Mouse (Mus musculus): ENCODE measurements around the gene Dbp. TPM values are rescaled to one million over a fixed set of nuclear protein-coding genes. Genes with fewer than 3 reads are reported as not detected.

The Dbp gene
- total RNA-seq, 2 experiments from 2014 or later, result 64.8 to 96.6 TPM

DNA sequence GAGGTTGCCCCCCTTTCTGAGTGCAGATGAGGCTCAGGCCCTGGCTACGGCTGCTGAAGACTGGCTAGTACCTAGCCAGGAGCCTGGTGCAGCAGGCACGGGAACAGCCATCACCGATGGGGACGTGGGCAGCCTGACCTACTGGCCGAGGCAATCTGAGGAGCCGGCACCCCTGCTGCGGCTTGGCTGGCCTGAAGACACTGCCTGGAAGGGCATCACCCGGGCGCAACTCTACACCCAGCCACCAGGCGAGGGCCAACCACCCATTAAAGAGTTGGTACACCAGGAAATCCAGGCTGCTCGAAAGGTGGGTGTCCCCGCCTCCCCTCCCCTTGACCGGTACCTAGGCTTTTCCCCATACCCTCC is 17.4 kb downstream of the Dbp start:
- no peak for DNase-seq (ENCODE audit: low spot score in 2 of 2)

DNA sequence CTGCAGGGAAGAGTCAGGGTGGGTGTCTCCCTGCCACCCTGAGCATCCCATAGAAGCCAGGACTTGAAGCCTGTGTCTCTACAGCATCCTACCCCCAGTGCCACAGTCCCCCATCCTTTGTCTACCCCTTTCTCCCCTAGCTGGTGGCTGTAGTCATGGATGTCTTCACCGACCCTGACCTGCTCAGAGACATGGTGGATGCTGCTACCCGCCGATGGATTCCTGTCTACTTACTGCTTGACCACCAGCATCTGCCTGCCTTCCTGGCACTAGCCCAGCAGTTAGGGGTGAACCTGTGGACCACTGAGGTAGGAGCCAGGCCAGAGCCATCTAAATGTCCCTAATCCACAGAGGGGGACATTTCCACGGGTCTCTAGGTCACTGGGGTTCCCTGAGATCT is 18.4 kb downstream of the Dbp start:
- DNase-seq (ENCODE audit: low spot score in 2 of 2), result no peak

GRCm38 (mm10) chr7:45723781-45724180 is 18.9 kb downstream of the Dbp start:
- DNase-seq (ENCODE audit: low spot score in 2 of 2), result no peak

DNA sequence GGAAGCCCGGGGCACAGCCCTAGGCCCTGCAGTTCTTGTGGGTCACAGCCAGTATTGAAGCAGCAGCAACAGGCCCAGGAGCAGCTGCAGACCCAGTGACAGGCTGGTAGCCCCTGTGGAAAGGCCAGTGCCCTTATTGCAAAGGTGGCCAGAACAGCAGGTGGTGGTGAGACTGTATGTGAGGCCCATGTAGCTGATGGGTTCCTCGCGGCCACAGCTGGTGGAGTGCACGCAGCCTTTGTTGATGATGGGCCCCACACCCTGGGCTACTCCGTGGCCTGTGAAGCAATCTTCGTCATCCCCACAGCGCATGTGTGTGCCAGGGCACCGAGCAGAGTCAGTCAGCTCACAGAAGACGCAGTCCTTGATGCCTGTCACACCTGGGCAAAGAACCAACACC is 20.3 kb downstream of the Dbp start:
- DNase-seq (ENCODE audit: low spot score in 2 of 2), result no peak

DNA sequence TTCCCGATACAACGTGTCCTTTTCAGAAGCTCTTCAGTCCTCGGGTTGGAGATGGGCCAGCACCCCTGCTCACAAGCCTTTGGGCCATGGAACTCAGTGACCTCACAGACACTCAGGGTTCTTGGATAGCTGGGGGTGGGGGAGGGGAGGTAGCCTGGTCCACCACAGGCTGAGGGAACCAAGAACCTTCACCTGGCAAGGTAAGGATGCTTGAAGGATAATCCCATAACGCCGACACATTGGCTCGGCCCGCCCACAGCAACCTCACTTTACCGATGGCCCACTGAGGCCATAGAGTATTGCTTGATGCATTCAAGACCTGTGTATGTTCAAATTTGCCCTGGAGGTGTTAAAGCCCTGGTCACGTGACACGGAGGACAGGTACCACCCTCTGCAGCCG is 20.8 kb downstream of the Dbp start, which contains the start of gene Spaca4:
TSS of gene Spaca4 (minus strand) at position 101 of the 400 bp plus-strand sequence.
- DNase-seq (ENCODE audit: low spot score in 2 of 2), result no peak

DNA sequence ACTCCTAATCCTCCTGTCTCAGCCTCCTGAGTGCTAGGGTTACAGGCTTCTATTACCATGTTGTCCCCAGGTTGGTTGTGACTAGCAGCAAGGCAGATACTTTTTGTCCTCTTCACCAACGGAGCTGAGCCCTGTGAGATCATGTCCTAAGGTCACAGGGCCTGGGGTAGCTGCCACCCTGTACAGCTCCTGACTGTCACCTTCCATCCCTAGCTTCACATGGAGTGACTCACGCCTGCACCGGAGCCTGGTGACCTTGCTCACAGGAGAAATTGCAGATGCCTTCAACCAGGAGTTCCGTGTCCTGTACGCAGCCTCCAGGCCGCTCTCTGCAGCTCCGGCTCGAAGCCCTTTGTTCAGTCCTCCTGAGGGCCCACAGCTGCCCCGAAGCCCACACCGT is 21.5 kb downstream of the Dbp start:
- no peak for DNase-seq (ENCODE audit: low spot score in 2 of 2)

DNA sequence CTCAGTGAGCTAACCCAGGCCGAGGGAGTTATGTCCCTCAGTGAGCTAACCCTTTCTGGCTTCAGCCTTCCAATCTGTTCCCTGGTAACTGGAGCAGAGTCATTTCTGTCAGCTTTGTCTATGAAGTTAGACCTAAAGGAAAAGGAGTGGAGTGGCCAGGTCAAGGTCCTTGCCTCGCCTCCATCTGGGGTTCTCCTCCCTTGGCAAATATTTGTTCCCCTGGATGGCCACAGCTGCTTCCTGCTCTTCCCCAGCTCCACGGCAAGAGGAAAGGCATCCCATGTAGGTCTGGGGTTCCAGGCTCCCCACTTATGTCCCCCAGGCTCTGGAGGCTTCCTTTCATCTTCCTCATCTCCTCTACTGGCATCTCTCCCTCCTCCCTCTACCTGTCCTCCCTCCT is 22.7 kb downstream of the Dbp start:
- DNase-seq (ENCODE audit: low spot score in 2 of 2), result no peak

- DNase-seq (ENCODE audit: low spot score in 2 of 2), result no peak
Observed at GRCm38 (mm10) chr7:45730727-45731431, 26.0 kb downstream of the Dbp start.

DNA sequence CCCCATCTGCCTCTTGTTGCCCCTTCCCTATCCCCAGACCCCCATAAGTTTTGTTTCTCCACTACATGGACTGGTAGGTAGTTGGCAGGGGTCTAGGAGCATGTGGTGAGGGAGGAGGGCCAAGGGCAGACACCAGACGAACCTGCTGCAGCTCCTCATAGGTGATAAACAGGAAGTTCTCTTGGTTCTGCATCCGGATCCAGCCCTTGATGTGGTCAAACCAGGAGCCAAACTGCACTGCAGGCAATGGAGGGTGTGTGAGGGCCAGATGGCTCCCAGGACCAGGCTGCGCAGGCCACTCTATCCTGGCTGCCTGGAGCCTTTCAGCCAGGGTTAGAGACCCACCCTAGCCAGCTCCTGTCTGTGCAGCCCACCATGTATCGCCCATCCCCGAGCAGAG is 28.6 kb downstream of the Dbp start:
- DNase-seq (ENCODE audit: low spot score in 2 of 2), result no peak

DNA sequence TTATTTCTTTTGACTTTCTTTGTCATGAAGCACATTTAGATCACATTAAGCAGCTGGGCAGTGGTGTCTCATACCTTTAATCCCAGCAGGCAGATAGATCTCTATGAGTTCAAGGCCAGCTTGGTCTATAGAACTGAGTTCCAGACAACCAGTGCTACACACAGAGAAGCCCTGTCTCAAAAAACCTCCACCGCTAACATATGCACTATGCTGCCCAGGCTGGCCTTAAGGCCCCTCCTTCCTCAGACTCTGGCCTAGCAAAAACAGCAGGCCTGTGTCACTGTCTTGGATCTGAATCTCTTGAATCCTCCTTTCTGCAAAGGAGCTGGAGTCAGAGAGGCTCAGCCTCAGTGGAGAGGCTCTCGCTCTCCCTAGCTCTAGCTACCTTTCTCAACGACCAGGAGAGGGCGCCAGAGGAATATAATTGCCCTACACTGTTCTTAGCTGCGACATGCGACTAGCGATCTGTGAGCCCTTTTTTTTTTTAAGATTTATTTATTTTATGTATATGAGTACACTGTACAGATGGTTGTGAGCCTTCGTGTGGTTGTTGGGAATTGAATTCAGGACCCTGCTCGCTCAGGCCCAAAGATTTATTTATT is 34.4 kb downstream of the Dbp start:
- DNase-seq (ENCODE audit: low spot score in 2 of 2), result peak; percentile 81 to 82

GRCm38 (mm10) chr7:45739820-45740219 is 34.9 kb downstream of the Dbp start:
- no peak for DNase-seq (ENCODE audit: low spot score in 2 of 2)

- DNase-seq (ENCODE audit: low spot score in 2 of 2), result no peak
Observed at GRCm38 (mm10) chr7:45741308-45741707, 36.4 kb downstream of the Dbp start.

GRCm38 (mm10) chr7:45741777-45742176 is 36.9 kb downstream of the Dbp start:
- no peak for DNase-seq (ENCODE audit: low spot score in 2 of 2)

DNA sequence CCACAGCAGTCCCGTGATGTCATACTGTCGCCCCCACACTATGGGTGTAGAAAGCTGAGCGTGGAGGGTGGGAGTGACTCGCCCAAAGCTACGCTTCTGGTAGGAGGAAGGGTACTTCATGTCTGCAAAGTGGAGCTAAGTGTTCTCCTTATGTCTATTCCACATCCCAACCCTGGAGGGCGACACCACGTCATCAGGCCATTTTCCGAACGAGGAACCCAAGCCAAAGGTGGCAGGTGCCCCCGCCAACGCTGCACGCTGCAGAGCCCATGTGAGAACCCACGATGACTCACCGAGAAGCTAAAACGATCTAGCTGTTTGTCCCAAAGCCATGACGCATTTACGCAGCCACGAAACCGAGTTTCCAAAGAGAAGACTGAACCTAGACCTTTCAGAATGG is 37.5 kb downstream of the Dbp start:
- no peak for DNase-seq (ENCODE audit: low spot score in 2 of 2)

GRCm38 (mm10) chr7:45744387-45744786 is 39.5 kb downstream of the Dbp start:
- DNase-seq (ENCODE audit: low spot score in 2 of 2), result peak in 1 of 2 experiments; percentile 55

GRCm38 (mm10) chr7:45746518-45746917 is 41.6 kb downstream of the Dbp start:
- DNase-seq (ENCODE audit: low spot score in 2 of 2), result no peak

- DNase-seq (ENCODE audit: low spot score in 2 of 2), result no peak
Observed at GRCm38 (mm10) chr7:45747450-45747849, 42.6 kb downstream of the Dbp start.

GRCm38 (mm10) chr7:45748110-45748509 is 43.2 kb downstream of the Dbp start:
- DNase-seq (ENCODE audit: low spot score in 2 of 2), result no peak

GRCm38 (mm10) chr7:45749401-45749800 is 44.5 kb downstream of the Dbp start:
- DNase-seq (ENCODE audit: low spot score in 2 of 2), result no peak

DNA sequence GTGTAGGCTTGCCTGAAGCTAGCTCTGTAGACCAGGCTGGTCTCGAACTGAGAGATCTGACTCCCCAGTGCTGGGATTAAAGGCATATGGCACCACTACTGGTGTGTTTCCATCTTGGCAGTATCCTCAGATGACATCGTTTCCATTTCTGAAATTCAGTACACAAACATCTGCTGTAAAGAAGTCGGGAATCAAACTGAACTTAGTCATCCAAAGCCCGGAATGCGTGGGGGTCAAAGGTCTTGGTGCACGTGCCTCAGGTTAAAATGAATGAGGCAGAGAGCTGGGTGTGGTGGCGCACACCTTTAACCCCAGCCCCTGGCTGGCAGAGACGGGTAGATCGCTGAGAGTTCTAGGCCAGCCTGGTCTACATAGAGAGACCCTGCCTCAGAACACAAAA is 45.3 kb downstream of the Dbp start:
- DNase-seq (ENCODE audit: low spot score in 2 of 2), result no peak

- no peak for DNase-seq (ENCODE audit: low spot score in 2 of 2)
Observed at GRCm38 (mm10) chr7:45755703-45756102, 50.8 kb downstream of the Dbp start.

DNA sequence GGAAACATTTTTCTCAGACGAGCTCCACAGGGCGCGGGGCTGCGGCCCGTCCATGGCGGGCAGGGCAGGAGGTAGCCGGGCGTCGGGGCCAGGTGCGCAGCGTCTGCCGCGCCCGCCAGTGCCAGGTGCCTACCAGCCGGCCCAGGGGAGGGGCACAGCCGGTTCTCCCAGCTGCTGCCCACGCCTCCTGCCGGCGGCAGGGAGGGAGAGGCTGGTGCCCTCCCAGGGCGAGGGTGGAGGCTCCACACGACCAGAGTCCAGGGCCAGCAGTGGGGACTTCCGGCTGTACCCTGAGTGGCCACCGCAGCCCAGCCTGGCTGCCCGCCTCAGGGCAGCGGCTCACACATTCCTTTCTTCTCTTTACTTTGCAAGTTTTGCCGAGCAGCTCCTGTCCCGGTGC is 54.5 kb downstream of the Dbp start:
- DNase-seq (ENCODE audit: low spot score in 2 of 2), result no peak
